Mouse (Mus musculus): ENCODE data around the gene Cyp2j7. TPM values are rescaled to one million over a fixed set of nuclear protein-coding genes. Genes with fewer than 3 reads are reported as not detected.

The Cyp2j7 gene
- polyA plus RNA-seq, 1 experiment from 2014 or later: not detected

Other genes starting within 250 kb of the Cyp2j7 start
- not detected in 2 replicates for gene Cyp2j13, start 159.1 kb downstream of the Cyp2j7 start, polyA plus RNA-seq (2015; fragmentation: Nextera tagmentation; extraction: Ambion mirVana)
- not detected in 2 replicates for gene Cyp2j12, start 95.5 kb downstream of the Cyp2j7 start, polyA plus RNA-seq (2015; fragmentation: Nextera tagmentation; extraction: Ambion mirVana)
- not detected in 2 replicates for gene Cyp2j11, start 112.0 kb upstream of the Cyp2j7 start, polyA plus RNA-seq (2015; fragmentation: Nextera tagmentation; extraction: Ambion mirVana)